Mouse (Mus musculus): ENCODE results near the gene Nwd1. TPM values are rescaled to one million over a fixed set of nuclear protein-coding genes. Genes with fewer than 3 reads are reported as not detected.

Nwd1 gene
- total RNA-seq, 2 experiments from 2014 or later, result 21.6 to 23.4 TPM

DNA sequence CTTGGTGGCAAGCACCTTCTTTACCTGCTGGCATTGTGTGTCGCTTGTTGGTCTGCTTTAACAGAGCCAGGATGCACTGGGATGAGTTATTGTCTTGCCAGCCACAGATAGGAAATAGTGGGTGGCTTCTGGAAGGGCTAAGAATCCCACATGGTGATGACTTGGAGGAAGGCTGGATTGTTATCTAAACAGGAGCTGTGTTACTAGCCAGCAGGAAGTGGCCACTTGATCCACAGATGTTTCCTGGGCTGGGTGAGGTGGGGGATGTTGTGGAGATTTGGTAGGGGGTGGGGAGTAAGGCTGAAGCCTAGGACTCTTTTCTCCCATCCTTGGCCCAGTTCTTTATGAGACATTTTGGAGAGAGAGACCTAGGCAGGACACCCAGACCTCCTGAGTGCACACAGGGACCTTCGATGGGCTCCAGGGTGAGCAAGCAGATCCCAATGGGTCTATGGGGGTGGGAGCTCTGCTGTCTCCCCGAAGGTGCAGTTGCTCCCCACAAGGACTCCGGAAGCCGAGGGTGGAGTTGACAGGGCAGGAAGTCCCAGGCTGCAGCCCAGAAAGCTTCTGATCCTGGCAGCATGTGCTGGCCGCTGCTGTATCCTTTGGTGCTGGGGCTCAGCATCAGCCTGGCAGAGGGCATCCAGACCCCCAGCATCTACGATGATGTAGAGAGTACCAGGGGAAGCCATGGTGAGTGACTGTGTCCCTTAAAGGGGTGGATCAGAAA is 115.0 kb downstream of the Nwd1 start, which contains the start of gene F2rl3:
F2rl3 (plus strand) TSS at position 559 of the 730 bp plus-strand sequence.
- intact Hi-C loops (cut with DNase I), result no loop called here
- no peak for DNase-seq

DNA sequence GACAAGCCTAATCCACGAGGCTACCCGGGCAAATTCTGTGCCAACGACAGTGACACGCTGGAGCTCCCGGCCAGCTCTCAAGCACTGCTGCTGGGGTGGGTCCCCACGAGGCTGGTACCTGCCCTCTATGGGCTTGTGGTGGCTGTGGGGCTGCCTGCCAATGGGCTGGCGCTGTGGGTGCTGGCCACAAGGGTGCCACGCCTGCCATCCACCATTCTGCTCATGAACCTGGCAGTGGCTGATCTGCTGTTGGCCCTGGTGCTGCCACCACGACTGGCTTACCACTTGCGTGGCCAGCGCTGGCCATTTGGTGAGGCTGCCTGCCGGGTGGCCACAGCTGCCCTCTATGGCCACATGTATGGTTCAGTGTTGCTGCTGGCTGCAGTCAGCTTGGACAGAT is 115.8 kb downstream of the Nwd1 start:
- intact Hi-C loops (cut with DNase I), result no loop called here
- no peak for DNase-seq

DNA sequence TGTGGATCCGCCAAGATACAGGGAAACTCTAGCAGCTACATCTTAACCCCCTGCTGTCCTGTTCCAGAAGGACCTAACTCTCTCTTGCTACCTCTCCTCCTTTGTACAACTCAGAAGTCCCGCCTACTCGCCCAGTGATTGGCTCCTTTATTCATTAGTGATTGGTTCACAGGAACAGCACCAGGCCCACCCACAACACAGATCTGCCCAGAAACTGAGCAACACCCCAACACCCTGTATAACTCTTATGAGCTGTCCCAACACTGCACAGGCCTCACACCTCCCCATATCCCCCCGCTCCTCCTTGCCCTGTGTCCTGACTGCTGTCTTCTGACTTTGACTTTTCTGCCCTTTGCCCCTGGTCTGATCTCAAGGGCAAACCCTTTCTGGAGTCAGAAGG is 119.2 kb downstream of the Nwd1 start:
- intact Hi-C loops (cut with DNase I), result no loop called here
- no peak for DNase-seq

DNA sequence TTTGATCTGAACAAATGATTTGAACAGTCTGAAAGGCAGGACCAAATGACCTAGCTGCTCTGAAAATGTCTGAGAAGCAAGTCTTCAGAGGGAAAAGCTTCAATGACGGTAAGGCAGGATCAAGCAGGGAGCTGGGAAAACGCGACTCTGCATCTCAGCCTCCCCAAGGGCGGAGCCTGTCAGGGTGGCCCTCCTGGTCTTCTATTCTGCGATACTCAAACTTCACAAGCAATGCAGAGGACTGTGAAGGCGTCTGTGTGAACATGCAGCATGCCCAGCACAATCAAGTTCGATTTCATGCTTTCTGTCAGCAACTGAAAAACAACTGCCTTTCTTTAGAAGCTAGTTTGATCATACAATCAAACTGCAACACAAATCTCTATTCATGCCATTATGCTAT is 120.3 kb downstream of the Nwd1 start:
- no peak for DNase-seq
- intact Hi-C loops (cut with DNase I), result no loop called here

Small RNA genes within 50 kb of the gene (microRNA-seq; reads per million reads assigned to microRNA genes)
- not detected for gene Gm26237

Other genes starting within 250 kb of the Nwd1 start
- 10 to 100 TPM; 83.1 to 87.6 TPM for gene Eps15l1, start 225.3 kb upstream of the Nwd1 start, total RNA-seq (2021)
- 1 to 10 TPM in 1 of 2 experiments, under 1 TPM in 1; 0.74 to 1.1 TPM for gene Calr3, start 202.8 kb upstream of the Nwd1 start, total RNA-seq (2021)
- 10 to 100 TPM; 14.1 to 15.5 TPM for gene 1700030K09Rik, start 202.8 kb upstream of the Nwd1 start, total RNA-seq (2021)
- gene Cherp, start 171.5 kb upstream of the Nwd1 start, total RNA-seq (2021), result 10 to 100 TPM; 75.6 to 85.4 TPM
- 10 to 100 TPM; 35.2 to 39.2 TPM for gene Slc35e1, start 154.1 kb upstream of the Nwd1 start, total RNA-seq (2021)
- 10 to 100 TPM; 13.3 to 13.8 TPM for gene Med26, start 98.4 kb upstream of the Nwd1 start, total RNA-seq (2021)
- 100 to 1,000 TPM; 131 to 140 TPM for gene Smim7, start 75.6 kb upstream of the Nwd1 start, total RNA-seq (2021)
- gene Tmem38a, start 74.7 kb upstream of the Nwd1 start, total RNA-seq (2021), result 10 to 100 TPM; 32.4 to 33.4 TPM
- 100 to 1,000 TPM; 207 to 223 TPM for gene Sin3b, start 76.6 kb downstream of the Nwd1 start, total RNA-seq (2021)
- under 1 TPM in 1 of 2 experiments, not detected in 1; 0.28 TPM for gene F2rl3, start 115.2 kb downstream of the Nwd1 start, total RNA-seq (2021)

Measured in left cerebral cortex, postnatal 4 days (tissue).